Mouse (Mus musculus): Measurements from ENCODE around the gene Gm7714.
"Not testable (repeated sequence)": the region's sequence is repeated elsewhere in the genome, so short reads cannot be mapped to it uniquely, and the experiment has no call there.

Gm7714 gene

DNA sequence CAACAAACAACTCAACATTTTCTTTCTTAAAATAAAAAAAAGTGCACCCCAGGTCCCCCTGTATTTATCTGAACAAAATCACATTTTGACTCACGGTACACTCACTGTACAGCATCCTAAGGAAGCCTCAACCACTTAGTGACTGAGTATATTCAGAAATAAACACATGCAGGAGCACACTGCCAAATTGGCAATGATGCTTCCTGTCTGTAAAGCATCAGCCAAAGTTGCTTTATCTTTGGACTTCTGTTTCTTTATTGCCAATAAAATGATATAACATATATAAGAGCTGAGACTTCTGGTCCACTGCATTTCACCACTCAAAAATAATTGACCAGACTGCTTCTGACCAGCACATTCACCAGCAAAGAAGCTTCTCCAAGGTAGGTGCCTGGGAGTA lies at the start of gene Gm7714:
Gene Gm7714, plus strand, starts transcription at position 301 of the 400 bp plus-strand sequence.
- DNase-seq (ENCODE audit: low spot score in 2 of 2): no peak

DNA sequence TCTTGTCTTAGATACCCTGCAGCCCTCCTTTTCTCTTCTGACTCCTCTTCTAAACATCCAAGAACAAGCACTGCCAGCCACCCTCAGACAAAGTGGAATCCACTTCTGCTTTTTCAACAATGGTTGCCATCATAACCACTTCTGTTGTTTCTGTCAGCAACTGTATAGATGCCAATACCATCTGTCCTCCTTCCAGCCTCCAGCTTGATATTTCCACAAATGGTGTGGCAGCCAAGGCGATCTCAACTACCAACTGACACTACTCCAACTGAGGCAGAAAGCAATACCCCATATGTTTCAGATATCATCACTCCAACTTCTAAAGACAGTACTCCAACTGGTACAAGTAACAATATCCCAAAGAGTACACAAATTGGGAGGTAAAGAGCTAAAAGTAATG lies 12.2 kb upstream of the Gm7714 start:
- DNase-seq (ENCODE audit: low spot score in 2 of 2): peak; percentile 14 to 20

DNA sequence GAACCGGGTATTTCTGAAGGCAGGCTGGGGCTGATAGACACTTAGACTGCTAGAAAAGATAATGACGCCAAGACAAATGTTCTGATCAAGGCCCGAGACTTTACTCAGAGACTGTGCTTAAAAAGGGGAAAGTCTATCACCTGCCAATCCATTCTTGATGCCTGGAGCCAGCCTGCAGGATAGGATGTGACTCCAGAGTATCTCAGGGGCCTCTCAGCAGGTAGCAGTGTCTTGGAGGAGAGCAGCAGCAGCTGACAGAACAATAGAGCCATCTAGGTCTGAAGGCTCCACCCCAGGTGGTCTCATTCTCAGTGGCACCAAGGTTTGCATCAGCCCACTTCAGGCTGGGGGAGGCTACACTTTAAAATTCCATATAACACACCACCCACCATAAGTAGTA lies 42.6 kb downstream of the Gm7714 start:
- not testable (repeated sequence) for DNase-seq (ENCODE audit: low spot score in 2 of 2)

DNA sequence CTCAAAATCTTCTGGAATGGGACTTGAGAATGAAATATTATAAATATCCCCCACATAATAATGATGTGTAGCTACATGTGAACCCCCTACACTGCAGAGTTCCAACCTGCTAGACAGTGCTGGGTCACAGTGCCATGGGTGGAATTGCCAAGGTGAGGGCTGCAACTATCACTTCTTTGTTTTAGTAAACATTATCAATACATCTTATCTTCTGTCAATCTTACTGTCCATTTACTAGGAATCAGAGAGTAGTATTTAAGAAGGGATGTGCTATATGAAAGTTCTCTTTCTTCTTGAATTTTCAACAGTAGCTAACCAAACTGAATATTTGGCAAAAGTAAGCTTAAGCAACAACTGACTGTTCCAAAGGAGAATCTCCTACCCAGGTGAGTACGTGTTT lies 48.3 kb downstream of the Gm7714 start, which contains the start of gene Prol1:
Gene Prol1, plus strand, starts transcription at position 301 of the 400 bp plus-strand sequence.
- DNase-seq (ENCODE audit: low spot score in 2 of 2): no peak
